Mouse (Mus musculus): Measurements from ENCODE around the gene Als2cr12. TPM values are rescaled to one million over a fixed set of nuclear protein-coding genes. Genes with fewer than 3 reads are reported as not detected.

Als2cr12 gene
- polyA plus RNA-seq, 1 experiment from 2014 or later, result not detected

DNA sequence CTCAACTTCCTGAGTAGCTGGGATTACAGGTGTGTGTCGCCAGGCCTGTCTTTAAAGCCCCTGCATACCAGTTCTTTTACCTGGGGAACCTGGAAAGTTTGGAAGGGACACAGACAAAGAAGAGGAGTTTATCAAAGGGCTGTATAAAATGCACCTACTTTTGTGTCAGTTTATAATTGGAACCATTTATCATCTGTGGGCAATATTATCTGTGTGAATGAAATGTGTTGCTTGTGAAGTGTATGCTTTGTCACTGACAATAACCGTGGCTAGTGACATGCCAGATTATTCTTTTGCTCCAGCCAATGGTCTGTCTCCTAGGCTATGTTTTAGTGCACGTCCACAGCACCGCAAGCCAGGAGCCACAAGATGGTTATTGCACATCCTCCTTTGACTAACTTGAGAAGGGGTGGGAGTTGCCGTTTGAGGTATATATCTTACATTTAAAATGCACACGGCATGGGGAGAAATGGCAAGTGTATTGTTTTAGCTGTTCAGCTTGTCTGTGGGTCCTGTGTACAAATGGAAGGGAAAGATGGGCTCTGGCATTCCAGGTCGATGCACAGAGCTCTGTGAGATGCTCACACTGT lies 23.7 kb upstream of the Als2cr12 start:
- DNase-seq, result no peak
- no peak for ATAC-seq (ENCODE audit: insufficient read depth)
- H3K27me3 ChIP-seq (ENCODE audit: insufficient read depth, low read length), result no peaks in the 10 kb centered on the region
- H3K9me3 ChIP-seq (ENCODE audit: low read depth, low read length), result no peaks in the 10 kb centered on the region
- H3K4me3 ChIP-seq (ENCODE audit: low read depth, low read length), result no peak overlapping the region
- no peak overlapping the region for H3K27ac ChIP-seq (ENCODE audit: low read depth)
- H3K4me2 ChIP-seq, result no peak overlapping the region
- H3K4me1 ChIP-seq (ENCODE audit: insufficient read depth), result no peaks in the 10 kb centered on the region
- no peak overlapping the region for H3K9ac ChIP-seq
- TF ChIP-seq CTCF (IDR thresholded peaks at IDR 0.05; ENCODE audit: low read depth), result no peak
- 85% methylated on average over 7 of the region's 7 CpGs for WGBS
- peaks cover 58% of the 10 kb centered on the region for H3K36me3 ChIP-seq (ENCODE audit: insufficient read depth)

DNA sequence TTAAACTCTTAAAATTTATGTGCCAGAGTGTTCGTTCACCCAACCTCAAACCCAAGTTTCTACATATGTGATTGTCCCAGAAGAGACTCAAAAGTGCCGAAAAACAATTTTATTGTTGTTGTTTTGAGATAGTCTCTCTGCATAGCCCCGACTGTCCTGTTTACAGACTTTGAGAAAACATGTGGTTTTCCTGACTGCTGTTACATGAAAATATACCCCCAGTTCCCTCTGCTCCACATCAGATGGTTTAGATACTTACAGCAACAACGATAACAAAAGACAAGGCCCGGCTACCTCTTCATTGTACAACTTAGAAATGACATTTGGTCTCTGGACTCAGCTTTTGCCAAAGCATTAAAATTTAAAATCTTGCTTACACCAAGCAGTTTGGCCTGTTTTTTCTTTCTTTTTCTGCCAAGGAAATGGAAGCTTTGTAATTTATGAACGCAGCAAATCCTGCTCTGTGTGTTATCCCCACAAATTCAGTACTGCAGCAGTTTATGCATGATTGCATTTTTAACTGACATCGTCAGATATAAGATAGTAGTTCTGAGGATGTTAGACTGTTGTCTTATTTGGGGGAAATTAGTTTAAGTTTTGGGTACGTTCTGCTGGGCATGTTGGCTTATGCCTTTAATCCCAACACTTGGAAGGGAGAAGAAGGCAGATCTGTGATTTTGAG lies 21.9 kb upstream of the Als2cr12 start:
- Histone ChIP-seq H3K4me2 (no peak overlapping the region), H3K36me3 (ENCODE audit: insufficient read depth) (peaks cover 56% of the 10 kb centered on the region), H3K4me3 (ENCODE audit: low read depth, low read length) (no peak overlapping the region), H3K9ac (no peak overlapping the region), H3K27ac (ENCODE audit: low read depth) (no peak overlapping the region), H3K27me3 (ENCODE audit: insufficient read depth, low read length) (no peaks in the 10 kb centered on the region), H3K9me3 (ENCODE audit: low read depth, low read length) (no peaks in the 10 kb centered on the region), H3K4me1 (ENCODE audit: insufficient read depth) (0 out of 2 replicates have a peak, but pooled peaks cover 5% of the 10 kb centered on the region)
- no peak for DNase-seq
- ATAC-seq (ENCODE audit: insufficient read depth), result no peak
- 93% methylated on average over 8 of the region's 8 CpGs for WGBS
- TF ChIP-seq CTCF (IDR thresholded peaks at IDR 0.05; ENCODE audit: low read depth), result no peak

DNA sequence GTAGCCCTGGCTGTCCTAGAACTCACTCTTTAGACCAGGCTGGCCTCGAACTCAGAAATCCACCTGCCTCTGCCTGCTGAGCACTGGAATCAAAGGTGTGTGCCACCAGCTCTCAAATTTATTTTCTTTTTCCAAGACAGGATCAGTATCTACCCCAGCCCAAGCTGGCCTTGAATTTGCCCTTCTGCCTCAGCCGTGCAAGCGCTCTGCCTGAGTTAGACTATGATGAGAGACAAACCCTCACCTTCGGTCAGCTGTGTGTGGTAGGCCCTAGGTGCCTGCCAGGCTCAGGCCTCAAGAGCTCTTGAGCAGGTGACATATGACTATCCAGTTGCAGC lies 21.1 kb upstream of the Als2cr12 start:
- 93% methylated on average over 4 of the region's 4 CpGs for WGBS
- H3K4me2 ChIP-seq, result no peak overlapping the region
- no peak for DNase-seq
- no peak for ATAC-seq (ENCODE audit: insufficient read depth)
- H3K9ac ChIP-seq, result no peak overlapping the region
- peaks cover 50% of the 10 kb centered on the region for H3K36me3 ChIP-seq (ENCODE audit: insufficient read depth)
- H3K27me3 ChIP-seq (ENCODE audit: insufficient read depth, low read length), result no peaks in the 10 kb centered on the region
- no peaks in the 10 kb centered on the region for H3K9me3 ChIP-seq (ENCODE audit: low read depth, low read length)
- H3K4me1 ChIP-seq (ENCODE audit: insufficient read depth), result 0 out of 2 replicates have a peak, but pooled peaks cover 5% of the 10 kb centered on the region
- H3K4me3 ChIP-seq (ENCODE audit: low read depth, low read length), result no peak overlapping the region
- no peak for TF ChIP-seq CTCF (IDR thresholded peaks at IDR 0.05; ENCODE audit: low read depth)
- H3K27ac ChIP-seq (ENCODE audit: low read depth), result no peak overlapping the region

DNA sequence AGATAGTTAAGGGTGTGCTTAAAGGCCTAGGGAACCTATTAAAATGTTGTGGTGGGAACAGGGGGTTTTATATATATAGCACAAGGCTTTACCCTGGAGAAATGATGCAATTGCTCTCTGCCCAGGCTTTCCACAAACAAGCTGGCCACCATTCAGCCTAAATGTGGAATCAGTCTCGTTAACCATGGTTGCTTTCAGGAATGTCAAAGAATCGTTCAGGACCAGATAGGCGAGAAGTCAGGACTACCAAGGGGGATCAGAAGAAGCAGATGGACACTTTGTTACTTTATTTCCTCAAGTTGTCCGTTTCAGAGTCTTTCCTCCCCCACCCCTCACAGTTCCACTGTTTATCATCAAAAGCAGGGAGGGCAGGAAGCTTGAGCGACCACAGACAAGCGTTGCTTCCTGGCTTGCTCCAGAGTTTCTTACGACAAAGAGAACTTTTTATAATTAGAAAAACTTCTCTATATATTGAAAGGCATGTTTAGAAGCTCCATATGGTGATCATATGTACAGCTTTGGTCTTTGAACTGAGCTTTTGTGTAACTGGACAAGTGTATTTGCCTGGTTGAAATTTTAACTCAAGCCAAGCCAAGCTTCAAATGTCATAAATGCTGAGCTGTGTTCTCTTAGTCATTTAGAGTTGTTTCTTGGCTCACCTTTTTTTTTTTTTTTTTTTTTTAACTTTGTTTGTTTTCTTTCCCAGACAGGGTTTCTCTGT lies 20.5 kb upstream of the Als2cr12 start:
- ATAC-seq (ENCODE audit: insufficient read depth) (no peak), DNase-seq (peak; percentile 20)
- Histone ChIP-seq H3K9ac (no peak overlapping the region), H3K4me2 (peak overlapping the region; percentile 31), H3K36me3 (ENCODE audit: insufficient read depth) (peaks cover 50% of the 10 kb centered on the region), H3K27ac (ENCODE audit: low read depth) (no peak overlapping the region), H3K9me3 (ENCODE audit: low read depth, low read length) (no peaks in the 10 kb centered on the region), H3K27me3 (ENCODE audit: insufficient read depth, low read length) (no peaks in the 10 kb centered on the region), H3K4me1 (ENCODE audit: insufficient read depth) (0 out of 2 replicates have a peak, but pooled peaks cover 5% of the 10 kb centered on the region), H3K4me3 (ENCODE audit: low read depth, low read length) (no peak overlapping the region)
- WGBS, result 57% methylated on average over 7 of the region's 7 CpGs
- no peak for TF ChIP-seq CTCF (IDR thresholded peaks at IDR 0.05; ENCODE audit: low read depth)

DNA sequence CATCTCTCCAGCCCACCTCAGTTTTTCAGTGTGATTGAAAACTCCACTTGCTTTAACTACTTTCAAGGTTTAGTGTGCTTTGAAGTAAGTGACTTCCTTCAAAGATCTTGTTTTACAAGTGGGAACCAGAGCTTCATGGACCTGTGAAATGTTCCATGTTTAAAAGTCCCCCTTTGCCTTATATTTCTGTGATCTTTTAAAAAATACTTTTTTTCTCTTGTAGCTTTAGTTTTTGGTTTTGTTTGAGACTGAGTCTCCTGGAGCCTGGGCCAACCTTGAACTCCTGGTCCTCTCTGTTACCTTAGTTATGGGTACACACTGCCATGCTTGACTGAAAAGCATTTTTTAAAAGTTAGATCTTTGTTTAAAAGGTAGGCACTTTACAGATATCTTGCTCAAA lies 19.7 kb upstream of the Als2cr12 start:
- H3K9me3 ChIP-seq (ENCODE audit: low read depth, low read length), result no peaks in the 10 kb centered on the region
- H3K4me1 ChIP-seq (ENCODE audit: insufficient read depth), result 0 out of 2 replicates have a peak, but pooled peaks cover 5% of the 10 kb centered on the region
- H3K4me3 ChIP-seq (ENCODE audit: low read depth, low read length), result no peak overlapping the region
- DNase-seq (no peak), ATAC-seq (ENCODE audit: insufficient read depth) (no peak)
- peak overlapping the region; percentile 75 for H3K4me2 ChIP-seq
- H3K36me3 ChIP-seq (ENCODE audit: insufficient read depth), result peaks cover 50% of the 10 kb centered on the region
- no peak overlapping the region for H3K9ac ChIP-seq
- no peak overlapping the region for H3K27ac ChIP-seq (ENCODE audit: low read depth)
- TF ChIP-seq CTCF (IDR thresholded peaks at IDR 0.05; ENCODE audit: low read depth), result no peak
- H3K27me3 ChIP-seq (ENCODE audit: insufficient read depth, low read length), result no peaks in the 10 kb centered on the region

DNA sequence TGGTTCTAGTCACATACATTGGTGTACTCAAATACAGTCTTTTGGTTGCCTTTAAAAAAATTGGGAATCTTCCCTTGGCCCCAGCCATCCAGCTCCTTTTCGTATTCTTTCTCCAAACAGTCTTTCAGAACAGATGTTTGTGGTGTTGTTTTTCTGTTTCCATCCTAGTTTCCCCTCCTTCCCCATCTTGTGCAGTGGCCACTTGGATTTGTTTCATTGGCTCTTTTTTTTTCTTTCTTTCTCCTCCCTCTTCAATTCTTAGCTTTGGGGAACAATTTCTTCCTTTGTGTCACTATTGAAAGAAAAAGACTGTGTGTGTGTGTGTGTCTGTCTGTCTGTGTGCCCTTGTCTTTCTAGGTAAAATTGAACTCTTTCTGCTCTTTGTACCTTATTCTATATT lies 18.6 kb upstream of the Als2cr12 start:
- WGBS, result 58% methylated on average over 1 of the region's 1 CpGs
- H3K27ac ChIP-seq (ENCODE audit: low read depth), result peak overlapping the region; percentile 92; the same call in 1 of the 2 replicates
- ATAC-seq (ENCODE audit: insufficient read depth) (no peak), DNase-seq (no peak)
- H3K9me3 ChIP-seq (ENCODE audit: low read depth, low read length), result no peaks in the 10 kb centered on the region
- H3K4me2 ChIP-seq, result peak overlapping the region; percentile 75
- H3K36me3 ChIP-seq (ENCODE audit: insufficient read depth), result peaks cover 41% of the 10 kb centered on the region
- H3K4me1 ChIP-seq (ENCODE audit: insufficient read depth), result 0 out of 2 replicates have a peak, but pooled peaks cover 5% of the 10 kb centered on the region
- peak overlapping the region; percentile 53 for H3K4me3 ChIP-seq (ENCODE audit: low read depth, low read length)
- H3K9ac ChIP-seq, result peak overlapping the region; percentile 63
- no peak for TF ChIP-seq CTCF (IDR thresholded peaks at IDR 0.05; ENCODE audit: low read depth)
- H3K27me3 ChIP-seq (ENCODE audit: insufficient read depth, low read length), result no peaks in the 10 kb centered on the region

DNA sequence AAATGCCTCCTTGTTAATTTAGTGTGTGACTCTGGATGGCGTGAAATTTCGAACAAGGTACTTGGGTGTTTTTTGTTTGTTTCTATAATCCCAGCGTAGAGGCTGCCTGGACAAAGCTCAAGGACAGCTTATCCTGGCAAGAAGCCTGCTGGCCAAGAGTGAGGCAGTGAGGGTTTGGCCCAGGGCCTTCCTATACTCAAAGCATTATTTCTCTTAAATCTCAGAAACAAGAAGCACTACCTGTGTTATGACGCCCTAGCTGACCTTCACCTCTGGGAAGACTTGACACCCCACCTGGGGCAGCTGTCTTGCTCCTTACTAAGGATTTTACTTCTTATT lies 18.1 kb upstream of the Als2cr12 start:
- Histone ChIP-seq H3K9me3 (ENCODE audit: low read depth, low read length) (no peaks in the 10 kb centered on the region), H3K4me3 (ENCODE audit: low read depth, low read length) (peak overlapping the region; percentile 53), H3K27ac (ENCODE audit: low read depth) (peak overlapping the region; percentile 92), H3K4me2 (peak overlapping the region; percentile 75), H3K4me1 (ENCODE audit: insufficient read depth) (0 out of 2 replicates have a peak, but pooled peaks cover 5% of the 10 kb centered on the region), H3K27me3 (ENCODE audit: insufficient read depth, low read length) (no peaks in the 10 kb centered on the region), H3K9ac (peak overlapping the region; percentile 63), H3K36me3 (ENCODE audit: insufficient read depth) (peaks cover 36% of the 10 kb centered on the region)
- TF ChIP-seq CTCF (IDR thresholded peaks at IDR 0.05; ENCODE audit: low read depth), result no peak
- DNase-seq, result peak; percentile 75
- 27% methylated on average over 4 of the region's 4 CpGs for WGBS
- ATAC-seq (ENCODE audit: insufficient read depth), result no peak
